Mouse (Mus musculus): ENCODE data around the gene E2f1.
A peak's percentile ranks its signal among the peaks of the same experiment; 100 is the strongest.

Gene E2f1

DNA sequence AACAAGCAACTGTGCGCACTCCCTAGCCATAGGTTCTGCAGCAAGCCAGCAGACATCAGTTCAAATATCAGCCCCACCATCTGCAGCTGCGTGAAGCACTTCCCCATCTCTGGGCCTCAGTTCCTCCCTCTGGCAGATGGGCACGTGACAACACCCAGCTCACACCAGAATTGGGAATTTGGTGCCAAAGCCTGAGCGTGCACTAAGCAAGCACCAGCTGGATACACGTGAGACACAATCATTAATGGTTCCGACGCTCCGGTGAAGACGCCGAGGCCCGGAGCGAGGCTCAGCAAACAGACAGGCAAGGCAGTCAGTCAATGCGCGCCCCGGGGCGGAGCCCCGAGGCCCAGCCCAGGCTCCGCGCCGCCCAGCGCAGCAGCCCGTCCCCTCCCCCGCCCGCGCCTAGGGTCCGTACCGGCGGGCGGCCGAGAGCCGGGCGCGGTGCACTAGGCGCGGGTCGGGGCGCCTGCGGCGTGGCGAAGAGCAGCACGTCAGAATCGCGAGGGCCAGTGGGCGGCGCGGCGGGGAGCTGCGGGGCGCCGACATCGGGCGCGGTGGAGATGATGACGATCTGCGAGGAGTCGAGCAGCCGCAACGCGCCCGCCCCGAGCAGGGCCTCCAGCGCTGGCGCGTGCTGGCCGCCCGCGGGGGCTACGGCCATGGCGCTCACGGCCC lies 482 bp downstream of the E2f1 start:
- no peak for TF ChIP-seq GATA4 (IDR thresholded peaks at IDR 0.05; ENCODE audit: insufficient replicate concordance, low read length)

DNA sequence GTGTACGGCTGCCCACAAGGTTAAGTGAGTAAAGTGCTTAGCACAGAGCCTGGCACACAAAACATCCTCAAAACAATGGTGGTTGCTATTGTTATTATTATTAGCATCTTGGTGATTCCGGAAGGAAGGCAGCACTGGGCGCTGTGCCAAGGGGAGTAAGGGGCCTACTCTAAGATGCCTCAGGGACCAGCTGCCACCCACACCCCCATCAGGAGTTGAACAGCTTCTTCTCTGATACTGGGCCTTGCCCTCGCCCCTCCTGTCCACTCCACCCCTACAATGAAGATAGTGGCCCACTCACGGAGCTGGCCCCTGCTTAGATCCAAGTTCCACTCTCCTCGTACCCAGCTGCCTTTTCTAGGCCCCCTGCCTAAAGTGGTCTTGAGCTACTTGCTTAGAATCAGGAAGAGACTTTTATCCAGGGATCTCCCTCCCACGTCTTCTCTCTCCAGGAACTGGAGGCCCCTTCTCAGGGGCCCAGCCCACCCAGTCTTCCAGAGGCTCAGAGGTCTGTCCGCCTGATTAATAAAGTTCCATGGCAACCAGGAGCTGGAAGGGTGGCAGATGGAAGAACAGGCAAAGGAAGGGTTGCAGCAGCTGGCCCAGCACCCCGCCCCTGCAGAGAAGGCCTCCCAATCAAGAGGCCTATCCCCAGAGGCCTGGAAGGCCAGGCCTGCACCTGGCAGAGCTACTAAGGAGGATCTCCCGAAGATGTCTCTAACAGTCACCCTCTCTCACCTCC lies 1.2 kb downstream of the E2f1 start:
- no peak for TF ChIP-seq GATA4 (IDR thresholded peaks at IDR 0.05; ENCODE audit: insufficient replicate concordance, low read length)

DNA sequence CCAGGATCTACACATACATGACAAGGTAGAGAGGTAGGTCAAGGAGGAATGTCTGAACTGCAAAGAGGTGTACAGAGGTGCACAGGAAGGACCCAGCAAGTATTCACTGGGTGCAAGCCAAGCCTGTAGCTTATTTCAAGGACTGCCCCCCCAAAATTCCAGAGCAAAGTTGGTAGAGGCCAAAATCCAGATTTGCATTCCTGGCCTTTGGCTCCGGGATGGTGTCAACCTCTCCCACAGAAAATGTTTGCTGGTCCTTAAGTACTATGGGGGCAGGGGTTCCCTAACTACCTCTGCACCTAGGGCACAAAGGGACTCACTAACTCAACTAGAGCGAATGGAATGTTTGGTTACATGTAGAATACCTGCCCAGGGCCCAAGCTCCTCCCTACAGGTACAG lies 1.9 kb downstream of the E2f1 start:
- TF ChIP-seq GATA4 (IDR thresholded peaks at IDR 0.05; ENCODE audit: insufficient replicate concordance, low read length): no peak

DNA sequence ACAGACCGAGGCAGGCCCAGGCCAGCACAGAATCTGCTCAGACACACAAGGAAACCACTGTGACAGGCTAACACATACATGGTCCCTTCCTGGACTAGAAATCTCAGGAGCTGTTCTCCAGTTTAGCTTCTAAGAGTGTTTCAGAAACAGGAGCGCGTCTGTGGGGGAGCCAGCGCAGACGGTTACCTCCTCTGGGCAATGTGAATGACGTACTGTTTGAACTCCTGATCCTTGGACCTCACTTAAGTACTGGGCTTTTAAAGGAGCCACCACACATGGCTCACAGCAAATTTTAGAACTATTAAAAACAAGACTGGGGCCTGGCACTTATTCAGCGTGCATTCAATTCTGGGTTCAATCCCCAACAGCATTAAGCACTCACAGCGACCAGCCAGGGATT lies 3.1 kb downstream of the E2f1 start:
- no peak for TF ChIP-seq GATA4 (IDR thresholded peaks at IDR 0.05; ENCODE audit: insufficient replicate concordance, low read length)

DNA sequence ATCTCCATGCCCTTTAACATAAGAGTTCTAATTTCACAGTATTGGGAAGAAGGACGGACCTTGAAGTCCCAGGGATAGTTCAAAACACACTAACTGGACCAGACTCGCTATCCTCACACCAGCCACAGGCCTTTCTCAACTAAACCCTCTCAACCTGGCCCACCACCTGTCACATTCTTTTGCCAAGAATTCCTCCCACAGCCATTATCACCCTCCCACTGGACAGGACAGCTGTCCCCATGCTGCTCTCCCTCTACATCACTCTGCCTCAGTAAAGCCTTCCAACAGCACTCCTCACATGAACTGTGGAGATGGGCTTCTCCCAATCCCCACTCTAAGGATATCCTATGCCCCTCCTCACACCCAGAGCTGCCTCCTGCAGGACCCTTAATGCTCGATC lies 4.1 kb downstream of the E2f1 start:
- TF ChIP-seq GATA4 (IDR thresholded peaks at IDR 0.05; ENCODE audit: insufficient replicate concordance, low read length): no peak

DNA sequence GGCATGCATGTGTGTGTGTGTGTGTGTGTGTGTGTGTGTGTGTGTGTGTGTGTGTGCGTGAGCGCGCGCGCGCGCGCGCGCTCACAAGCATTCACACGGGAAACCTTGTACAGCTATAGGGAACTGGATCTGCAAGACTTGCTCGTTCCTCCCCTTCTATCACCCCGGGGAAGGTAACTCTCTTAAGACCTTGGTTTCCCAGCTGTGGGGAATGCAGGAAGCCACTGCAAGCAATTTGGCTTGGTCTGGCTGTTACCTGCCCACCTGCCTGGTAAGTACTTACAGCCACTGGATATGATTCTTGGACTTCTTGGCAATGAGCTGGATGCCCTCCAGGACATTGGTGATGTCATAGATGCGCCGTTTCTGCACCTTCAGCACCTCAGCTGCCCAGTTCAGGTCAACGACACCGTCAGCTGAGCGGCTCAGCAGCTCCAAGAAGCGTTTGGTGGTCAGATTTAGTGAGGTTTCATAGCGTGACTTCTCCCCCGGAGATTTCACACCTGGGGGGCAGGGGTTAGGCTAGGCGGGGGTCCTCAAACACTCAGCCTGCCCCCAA lies 6.0 kb downstream of the E2f1 start:
- no peak for TF ChIP-seq GATA4 (IDR thresholded peaks at IDR 0.05; ENCODE audit: insufficient replicate concordance, low read length)

DNA sequence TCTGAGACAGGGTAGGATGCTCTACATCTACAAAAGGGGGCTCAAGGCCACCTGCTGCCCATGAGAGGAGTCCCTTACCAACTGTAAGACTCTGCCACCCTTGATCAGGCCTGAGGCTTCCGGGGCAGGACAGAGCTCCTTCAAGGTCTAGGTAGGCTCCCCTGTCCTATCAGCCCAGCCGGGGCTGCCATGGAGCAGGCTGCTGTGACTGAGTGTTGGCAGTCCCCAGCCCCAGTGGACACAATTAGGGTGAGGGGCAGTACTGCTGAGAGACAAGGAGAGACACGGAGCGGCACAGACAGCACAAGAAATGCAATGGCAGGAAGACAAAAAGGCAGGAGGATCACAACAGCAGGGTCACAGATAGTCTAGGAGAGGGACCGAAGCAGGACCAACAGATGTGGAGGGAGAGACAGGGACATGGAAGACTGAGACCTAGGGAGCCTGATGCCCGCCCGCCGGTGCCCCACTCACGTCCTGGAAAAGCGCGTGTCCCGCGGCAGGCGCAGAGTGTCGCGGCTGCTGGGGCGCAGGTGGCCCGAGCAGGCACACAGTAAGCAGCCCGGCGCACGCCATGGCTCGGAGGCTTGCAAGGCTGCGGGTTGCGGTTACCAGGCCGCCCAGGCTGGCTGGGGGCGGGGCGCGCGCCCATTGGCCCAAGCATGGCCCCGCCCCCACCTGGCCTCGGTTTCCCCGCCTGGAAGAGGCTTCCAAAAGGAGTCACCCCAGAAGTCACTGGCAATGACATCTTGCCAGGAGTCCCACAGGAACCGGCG lies 11.2 kb downstream of the E2f1 start, which contains the start of gene Necab3:
Necab3 (minus strand) TSS at position 627 of the 776 bp plus-strand sequence.
- TF ChIP-seq GATA4 (IDR thresholded peaks at IDR 0.05; ENCODE audit: insufficient replicate concordance, low read length): no peak

DNA sequence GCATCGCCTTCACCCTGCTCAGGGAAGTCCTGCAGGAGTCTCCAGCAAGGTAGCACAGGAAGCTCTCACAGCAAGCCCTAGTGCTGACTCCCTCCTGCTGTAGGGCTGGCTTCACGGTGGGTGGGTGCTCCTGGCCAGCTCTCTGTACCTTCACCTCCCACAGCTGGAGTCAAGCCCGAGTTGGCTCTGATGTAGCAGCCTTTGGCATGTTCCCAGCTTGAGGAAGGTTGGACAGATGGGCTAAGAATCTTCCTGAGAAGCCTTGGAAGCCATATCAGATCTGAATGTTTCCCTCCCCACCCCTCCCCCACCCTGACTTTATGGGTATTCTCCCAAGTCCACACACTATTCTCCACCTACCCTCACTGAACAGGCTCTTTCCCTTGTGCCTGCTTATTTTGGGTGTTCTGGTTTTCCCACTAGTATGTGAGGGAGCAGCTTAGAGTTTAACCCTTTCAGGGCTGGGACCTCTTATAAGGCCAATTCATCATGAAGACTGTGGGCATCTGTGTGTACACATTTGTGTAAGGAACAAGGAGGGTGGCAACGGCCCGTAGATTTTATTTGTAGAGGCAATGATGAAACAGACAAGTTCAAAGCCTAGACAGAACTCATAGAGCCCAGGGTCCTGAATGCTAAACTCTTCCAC lies 12.4 kb downstream of the E2f1 start:
- TF ChIP-seq GATA4 (IDR thresholded peaks at IDR 0.05; ENCODE audit: insufficient replicate concordance, low read length): no peak

DNA sequence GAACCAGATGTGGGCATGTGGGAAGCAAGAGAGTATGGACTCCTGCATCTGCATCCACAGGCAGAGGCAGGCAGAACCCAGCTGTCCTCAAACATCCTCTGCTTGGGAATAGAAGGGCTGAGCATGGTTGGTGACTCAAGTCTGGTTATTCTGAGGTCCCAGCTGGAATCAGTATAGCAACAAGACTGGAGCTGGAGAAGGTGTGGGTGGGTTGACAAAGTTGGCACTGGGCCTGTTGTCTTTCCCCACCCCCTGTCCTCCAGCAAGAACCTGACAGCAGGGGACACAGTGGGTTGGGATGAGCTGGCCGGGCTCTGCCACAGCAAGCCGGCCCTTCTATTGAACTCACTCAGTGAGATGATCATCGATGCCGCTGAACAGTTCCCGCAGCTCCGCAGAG lies 14.5 kb downstream of the E2f1 start:
- no peak for TF ChIP-seq GATA4 (IDR thresholded peaks at IDR 0.05; ENCODE audit: insufficient replicate concordance, low read length)

DNA sequence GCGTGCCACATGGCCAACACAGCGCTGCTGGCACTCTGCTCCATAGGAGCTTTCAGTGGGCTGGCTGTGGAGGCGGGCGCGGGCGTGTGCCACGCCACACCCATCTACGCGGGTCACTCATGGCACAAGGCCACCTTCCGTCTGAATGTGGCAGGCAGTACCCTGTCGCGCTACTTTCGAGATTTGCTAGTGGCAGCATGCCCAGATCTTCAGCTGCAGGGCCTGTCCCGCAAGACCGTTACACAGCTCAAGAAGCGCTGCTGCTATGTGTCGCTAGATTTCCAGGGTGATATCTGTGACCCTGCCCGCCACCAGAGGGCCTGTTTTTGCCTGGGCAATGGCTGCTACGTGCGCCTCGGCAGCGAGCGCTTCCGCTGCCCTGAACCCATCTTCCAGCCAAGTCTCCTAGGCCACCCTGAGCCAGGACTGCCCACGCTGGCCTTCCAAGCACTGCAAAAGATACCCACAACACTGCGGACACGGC lies 17.2 kb downstream of the E2f1 start:
- TF ChIP-seq GATA4 (IDR thresholded peaks at IDR 0.05; ENCODE audit: insufficient replicate concordance, low read length): peak; percentile 54; the same call in 1 of the 2 replicates

DNA sequence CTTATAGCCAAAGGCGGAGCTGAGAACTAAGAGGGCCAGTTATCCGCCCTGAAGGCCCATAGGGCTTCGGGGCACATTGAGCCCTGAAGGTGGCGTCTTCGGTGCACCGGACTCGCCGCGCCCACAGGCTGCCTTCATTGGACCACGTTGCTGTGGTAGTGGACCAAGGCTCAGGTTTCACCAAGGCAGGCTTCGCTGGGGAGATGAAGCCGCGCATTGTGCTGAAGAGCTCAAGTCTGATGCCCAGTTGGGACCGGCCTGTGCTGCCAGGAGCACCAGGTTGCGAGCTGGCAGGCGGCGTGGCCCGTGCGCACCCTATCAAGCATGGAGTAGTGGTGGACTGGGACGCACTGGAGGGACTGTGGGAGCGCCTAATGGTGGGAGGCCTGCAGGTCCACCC lies 17.8 kb downstream of the E2f1 start:
- TF ChIP-seq GATA4 (IDR thresholded peaks at IDR 0.05; ENCODE audit: insufficient replicate concordance, low read length): no peak

DNA sequence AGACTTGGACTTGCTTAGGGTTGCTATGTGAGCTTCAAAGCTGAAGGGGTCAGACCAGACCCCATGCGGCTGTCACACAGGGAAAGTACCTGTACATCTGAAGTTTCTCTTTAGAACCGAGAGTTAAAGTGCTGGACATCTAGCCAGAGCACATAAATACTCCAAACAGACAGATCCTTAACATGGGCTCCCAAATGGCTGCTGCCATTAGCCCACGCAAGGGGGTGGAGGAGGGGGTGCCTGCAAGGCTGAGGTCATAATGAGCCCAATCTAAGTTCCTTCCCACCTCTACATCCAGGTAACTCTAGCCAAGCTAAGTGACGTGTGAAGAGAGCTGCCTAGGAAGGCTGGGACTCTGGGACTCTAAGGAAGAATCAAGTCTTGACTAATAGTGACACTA lies 18.2 kb downstream of the E2f1 start, which contains the start of gene Actl10:
Actl10 (plus strand) TSS at position 301 of the 400 bp plus-strand sequence.
- no peak for TF ChIP-seq GATA4 (IDR thresholded peaks at IDR 0.05; ENCODE audit: insufficient replicate concordance, low read length)

DNA sequence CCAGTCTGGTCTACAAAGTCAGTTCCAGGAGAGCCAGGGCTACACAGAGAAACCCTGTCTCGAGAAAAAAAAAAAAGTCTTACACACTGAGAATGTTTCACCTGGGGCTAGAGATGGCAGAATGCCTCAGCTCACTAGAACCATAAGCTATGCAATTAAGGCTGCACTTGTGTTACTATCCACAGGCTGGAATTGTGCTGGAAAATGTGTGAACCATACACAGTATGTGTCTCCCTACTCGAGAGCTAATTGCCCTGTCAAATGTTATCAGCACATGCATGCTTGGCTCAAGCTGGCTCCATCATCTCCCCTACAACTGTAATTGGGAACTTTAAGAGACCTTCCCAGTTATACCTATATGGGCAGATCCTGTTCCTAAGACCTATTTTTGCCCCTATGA lies 18.8 kb downstream of the E2f1 start:
- TF ChIP-seq GATA4 (IDR thresholded peaks at IDR 0.05; ENCODE audit: insufficient replicate concordance, low read length): no peak

DNA sequence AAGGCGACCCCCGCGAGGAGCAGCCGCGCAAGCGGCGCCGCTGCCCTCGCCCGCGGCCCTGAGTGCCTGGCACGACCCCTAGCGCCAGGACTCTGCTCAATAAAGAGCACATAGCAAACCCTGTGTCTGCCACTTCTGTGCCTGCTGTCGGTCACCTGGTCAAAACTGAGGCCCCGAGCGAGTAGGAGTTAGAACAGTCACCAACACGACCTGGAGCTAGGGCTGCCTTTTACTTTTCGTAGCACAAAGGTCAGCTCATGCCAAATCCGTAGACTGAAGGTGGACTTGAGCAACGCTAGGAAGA lies 19.9 kb downstream of the E2f1 start:
- TF ChIP-seq GATA4 (IDR thresholded peaks at IDR 0.05; ENCODE audit: insufficient replicate concordance, low read length): no peak

All from liver, adult (tissue).